ENCODE assay signal across 15 mouse cellular contexts in genomic region chr3:89285526-89285925, GRCm38 (mm10). TPM values are rescaled to one million over a fixed set of nuclear protein-coding genes. Genes with fewer than 3 reads are reported as not detected.
"Had no signal": no experiment of that assay in that cellular context is flagged by ENCODE, and none has a peak within 500 bp of the region (broad histone marks: within the 10 kb centered on the region; RNA-seq: fewer than 3 reads in every experiment).

No protein-coding gene starts in this region.

- DNase-seq: kidney, adult 8-10 months; kidney, postnatal 25 days; liver, embryonic 13.5 days; lung, adult 18-20 months; lung, postnatal 36 days; right cerebral cortex, adult 18-20 months; right cerebral cortex, postnatal 25 days; thymus, postnatal 4 days had no signal

- H3K4me2 ChIP-seq: limb, embryonic 15.5 days; liver, embryonic 13.5 days; midbrain, embryonic 15.5 days; neural tube, embryonic 13.5 days had no signal

- H3K4me3 ChIP-seq: left cerebral cortex, adult 2 months; limb, embryonic 15.5 days; liver, embryonic 13.5 days; midbrain, embryonic 10.5 days; midbrain, embryonic 15.5 days; neural tube, embryonic 13.5 days had no signal

- H3K36me3 ChIP-seq: limb, embryonic 15.5 days; liver, embryonic 13.5 days; midbrain, embryonic 10.5 days; midbrain, embryonic 15.5 days; neural tube, embryonic 13.5 days had no signal

- H3K9me3 ChIP-seq: limb, embryonic 15.5 days; liver, embryonic 13.5 days; midbrain, embryonic 10.5 days; midbrain, embryonic 15.5 days; neural tube, embryonic 13.5 days had no signal

- H3K4me1 ChIP-seq: liver, embryonic 13.5 days had no signal

- ATAC-seq: midbrain, embryonic 15.5 days had no signal

- H3K27ac ChIP-seq: left cerebral cortex, adult 2 months; limb, embryonic 15.5 days; liver, embryonic 13.5 days; midbrain, embryonic 10.5 days; midbrain, embryonic 15.5 days; neural tube, embryonic 13.5 days; stomach, postnatal 0 days had no signal

- H3K9ac ChIP-seq: limb, embryonic 15.5 days; liver, embryonic 13.5 days; midbrain, embryonic 15.5 days; neural tube, embryonic 13.5 days had no signal

- H3K27me3 ChIP-seq: limb, embryonic 15.5 days had no signal

RNA-seq across cellular contexts. Expression of gene Efna1, which starts 4.6 kb away (rescaled TPM):
- total RNA-seq: megakaryocyte, adult 5-6 weeks had no signal

RNA-seq across cellular contexts. Expression of gene Efna3, which starts 37.2 kb away (rescaled TPM):
- total RNA-seq: megakaryocyte, adult 5-6 weeks had no signal
